Mouse (Mus musculus): ENCODE measurements at regions not wholly inside any gene's neighbourhood (a gene's known extent, or its start where the extent isn't known, plus 50 kb on each side); places are given as distances from the start of the nearest gene placed in this dataset.
A peak's percentile ranks its signal among the peaks of the same experiment; 100 is the strongest.

DNA sequence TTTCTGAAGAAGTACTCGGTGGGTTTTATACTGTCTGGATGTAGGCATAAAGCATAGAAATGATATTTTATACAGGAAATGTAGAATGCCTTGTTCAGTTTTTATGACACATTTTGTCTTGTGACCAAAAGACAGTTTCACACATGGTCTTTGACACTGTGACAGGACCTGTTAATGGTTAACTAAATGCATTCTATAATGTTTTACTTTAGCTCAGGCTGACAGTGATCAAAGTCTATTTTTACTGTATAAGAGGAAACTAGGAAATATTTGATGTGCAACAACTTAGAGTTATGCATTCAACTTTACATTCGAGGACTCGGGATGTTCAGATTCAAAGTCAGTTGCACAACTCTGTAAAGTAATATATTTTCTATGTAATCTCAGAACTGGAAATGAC, 199.5 kb upstream of the Pou3f3 start:
- Histone ChIP-seq H3K36me3 (no peaks in the 10 kb centered on the region), H3K9ac (no peak overlapping the region), H3K27ac (replicated peaks) (no peak overlapping the region), H3K27me3 (peaks cover 13% of the 10 kb centered on the region), H3K4me1 (replicated peaks) (peaks cover 12% of the 10 kb centered on the region), H3K4me2 (no peak overlapping the region), H3K9me3 (no peaks in the 10 kb centered on the region), H3K4me3 (no peak overlapping the region)
- ATAC-seq (ENCODE audit: low read depth): no peak
- 74% methylated on average over 3 of the region's 3 CpGs for WGBS

DNA sequence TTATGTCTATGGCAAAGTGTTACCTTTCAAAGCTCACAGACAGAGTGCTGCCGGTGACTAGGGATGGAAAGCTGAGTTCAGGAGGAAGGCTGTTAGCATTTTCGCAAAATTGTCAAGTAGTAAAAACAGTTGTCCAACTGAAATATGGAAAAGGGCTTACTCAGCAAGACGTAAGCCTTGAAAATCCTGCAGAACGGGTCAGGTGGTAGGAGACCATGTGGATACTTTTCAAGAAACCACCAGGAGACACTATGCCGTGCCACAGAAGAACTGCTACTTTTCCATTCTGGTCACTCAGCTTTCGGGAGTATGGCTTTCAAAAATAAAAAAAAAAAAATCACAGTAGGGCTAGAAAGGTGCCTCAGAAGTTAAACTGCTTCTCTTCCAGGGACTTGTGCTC, 199.1 kb upstream of the Pou3f3 start:
- Histone ChIP-seq H3K4me2 (no peak overlapping the region), H3K27me3 (peaks cover 13% of the 10 kb centered on the region), H3K4me3 (no peak overlapping the region), H3K36me3 (no peaks in the 10 kb centered on the region), H3K9ac (no peak overlapping the region), H3K27ac (replicated peaks) (no peak overlapping the region), H3K9me3 (no peaks in the 10 kb centered on the region), H3K4me1 (replicated peaks) (peaks cover 7% of the 10 kb centered on the region)
- no peak for ATAC-seq (ENCODE audit: low read depth)
- 67% methylated on average over 6 of the region's 6 CpGs for WGBS

DNA sequence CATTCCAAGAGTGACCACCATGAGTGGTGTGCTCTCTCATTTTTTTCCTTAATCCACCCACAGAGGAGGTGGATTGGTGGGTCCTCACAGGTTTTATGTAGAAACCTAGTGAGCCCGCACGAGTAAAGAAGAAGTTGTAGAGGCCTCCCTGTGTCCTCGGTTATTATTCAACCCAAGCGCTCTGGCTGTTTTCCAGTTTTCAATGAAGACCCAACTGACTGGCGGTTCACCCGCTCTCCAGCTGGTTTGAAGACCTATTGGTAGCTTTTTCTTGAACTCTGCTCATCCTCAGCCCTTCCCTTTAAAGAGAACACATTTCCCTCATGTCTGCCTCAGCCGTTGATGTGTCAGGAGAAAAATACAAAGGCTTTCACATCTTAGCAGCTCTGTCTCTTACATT, 196.7 kb upstream of the Pou3f3 start:
- no peak overlapping the region for H3K4me2 ChIP-seq
- H3K27ac ChIP-seq (replicated peaks): no peak overlapping the region
- H3K4me1 ChIP-seq (replicated peaks): no peaks in the 10 kb centered on the region
- no peak overlapping the region for H3K9ac ChIP-seq
- no peaks in the 10 kb centered on the region; the same call in 1 of the 2 replicates for H3K27me3 ChIP-seq
- ATAC-seq (ENCODE audit: low read depth): no peak
- 81% methylated on average over 7 of the region's 7 CpGs for WGBS
- no peaks in the 10 kb centered on the region for H3K36me3 ChIP-seq
- no peaks in the 10 kb centered on the region for H3K9me3 ChIP-seq
- H3K4me3 ChIP-seq: no peak overlapping the region

DNA sequence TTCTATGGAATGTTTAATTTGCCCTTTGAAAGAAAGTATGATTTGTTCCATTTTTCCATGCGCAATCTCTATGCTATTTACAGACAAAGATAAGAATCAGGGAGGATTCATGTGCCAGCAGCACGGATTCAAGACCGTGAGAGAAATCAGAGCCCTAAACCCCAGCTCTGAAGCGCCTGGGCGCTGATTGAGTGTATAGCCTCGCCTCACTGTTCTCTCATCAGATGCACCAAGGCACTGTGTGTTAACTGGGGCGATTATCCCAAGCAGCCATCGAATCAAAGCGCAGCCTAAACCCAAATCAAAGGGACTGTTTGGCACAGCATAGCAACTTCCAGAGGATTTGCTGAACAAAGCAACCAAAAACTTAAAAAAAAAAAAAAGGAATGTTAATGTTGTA, 191.1 kb upstream of the Pou3f3 start:
- H3K4me2 ChIP-seq: no peak overlapping the region
- no peak for ATAC-seq (ENCODE audit: low read depth)
- H3K4me1 ChIP-seq (replicated peaks): peaks cover 6% of the 10 kb centered on the region; the same call in 1 of the 2 replicates
- no peak overlapping the region for H3K27ac ChIP-seq (replicated peaks)
- no peaks in the 10 kb centered on the region for H3K36me3 ChIP-seq
- H3K9me3 ChIP-seq: no peaks in the 10 kb centered on the region
- no peaks in the 10 kb centered on the region for H3K27me3 ChIP-seq
- WGBS: 73% methylated on average over 9 of the region's 9 CpGs
- H3K4me3 ChIP-seq: no peak overlapping the region
- no peak overlapping the region for H3K9ac ChIP-seq

DNA sequence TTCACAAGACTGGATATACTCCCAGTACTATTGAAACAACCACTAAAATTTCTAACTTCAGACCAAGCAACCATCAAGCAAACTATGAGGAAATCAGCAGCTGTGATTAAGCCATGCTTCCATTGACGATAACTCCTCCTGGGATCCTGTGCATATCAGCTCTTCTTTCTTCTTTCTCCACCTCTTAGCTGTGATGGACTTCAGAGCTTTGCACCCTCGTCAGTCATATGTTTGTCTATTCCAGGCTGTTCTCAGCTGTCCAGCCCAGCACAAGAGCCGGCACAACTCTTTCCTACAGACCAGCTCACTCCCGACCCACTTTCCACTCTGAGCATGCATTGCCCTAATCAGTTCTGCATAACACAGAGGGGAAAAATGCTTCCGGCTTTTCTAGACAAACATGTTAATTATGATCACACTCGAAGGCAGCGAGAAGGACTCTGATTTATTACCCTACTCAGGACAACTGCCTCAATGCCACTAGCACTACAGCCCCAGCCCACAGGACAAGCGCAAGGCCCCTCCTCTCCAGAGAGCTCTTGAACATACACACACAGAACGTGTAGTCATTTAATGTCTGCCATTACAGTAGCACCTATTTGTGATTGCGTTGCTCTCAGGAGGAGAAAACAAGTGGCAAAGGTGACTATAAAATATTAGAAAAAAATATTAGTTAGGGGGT, 190.4 kb upstream of the Pou3f3 start:
- 48% methylated on average over 10 of the region's 10 CpGs for WGBS
- Histone ChIP-seq H3K27me3 (no peaks in the 10 kb centered on the region), H3K9ac (no peak overlapping the region), H3K36me3 (no peaks in the 10 kb centered on the region), H3K27ac (replicated peaks) (no peak overlapping the region), H3K4me2 (no peak overlapping the region), H3K4me1 (replicated peaks) (peaks cover 6% of the 10 kb centered on the region; the same call in 1 of the 2 replicates), H3K4me3 (no peak overlapping the region), H3K9me3 (no peaks in the 10 kb centered on the region)
- ATAC-seq (ENCODE audit: low read depth): no peak

DNA sequence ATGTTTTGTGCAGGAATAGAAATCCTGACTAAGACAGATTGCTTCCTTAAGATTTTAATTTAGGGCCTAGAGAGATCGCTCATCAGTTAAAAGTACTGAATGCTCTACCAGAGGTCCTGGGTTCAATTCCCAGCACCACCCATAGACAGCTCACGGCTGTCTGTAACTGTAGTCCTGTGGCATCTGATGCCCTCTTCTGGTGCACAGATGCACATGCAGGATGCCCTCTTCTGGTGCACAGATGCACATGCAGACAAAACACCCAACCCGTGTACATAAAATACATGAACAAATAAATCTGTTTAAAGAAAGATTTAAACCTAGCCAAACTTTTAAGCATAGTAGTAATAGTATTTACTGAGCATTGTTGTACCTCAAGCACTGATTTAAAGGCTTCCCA, 181.2 kb upstream of the Pou3f3 start:
- 97% methylated on average over 3 of the region's 3 CpGs for WGBS
- Histone ChIP-seq H3K4me1 (replicated peaks) (no peaks in the 10 kb centered on the region), H3K9me3 (no peaks in the 10 kb centered on the region), H3K4me3 (no peak overlapping the region), H3K4me2 (no peak overlapping the region), H3K27ac (replicated peaks) (no peak overlapping the region), H3K9ac (no peak overlapping the region), H3K27me3 (no peaks in the 10 kb centered on the region), H3K36me3 (no peaks in the 10 kb centered on the region)
- ATAC-seq (ENCODE audit: low read depth): no peak

DNA sequence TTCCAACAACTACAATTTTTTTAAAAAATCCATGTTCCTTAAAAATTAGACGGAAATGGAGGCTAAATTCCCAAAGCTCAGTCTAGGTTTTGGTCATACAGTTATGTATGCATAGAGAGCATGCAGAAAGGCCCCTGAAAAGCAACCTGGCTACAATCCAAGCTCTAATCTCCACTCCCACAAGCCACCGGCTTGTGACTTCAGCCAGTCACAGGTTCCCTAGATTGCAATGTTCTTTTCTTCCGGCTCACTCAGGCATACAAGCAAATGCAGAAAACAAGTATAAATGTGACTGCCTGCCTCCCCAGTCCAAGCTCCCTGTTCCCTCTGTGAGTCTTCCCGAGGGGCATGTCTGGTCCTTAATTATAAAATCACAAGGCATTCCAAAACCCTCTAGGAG, 171.2 kb upstream of the Pou3f3 start:
- no peak for ATAC-seq (ENCODE audit: low read depth)
- no peaks in the 10 kb centered on the region for H3K9me3 ChIP-seq
- H3K27me3 ChIP-seq: no peaks in the 10 kb centered on the region
- no peak overlapping the region for H3K27ac ChIP-seq (replicated peaks)
- H3K4me3 ChIP-seq: no peak overlapping the region
- no peak overlapping the region for H3K4me2 ChIP-seq
- H3K36me3 ChIP-seq: no peaks in the 10 kb centered on the region
- no peak overlapping the region for H3K9ac ChIP-seq
- WGBS: 39% methylated on average over 4 of the region's 4 CpGs
- H3K4me1 ChIP-seq (replicated peaks): peaks cover 10% of the 10 kb centered on the region; the same call in 1 of the 2 replicates

DNA sequence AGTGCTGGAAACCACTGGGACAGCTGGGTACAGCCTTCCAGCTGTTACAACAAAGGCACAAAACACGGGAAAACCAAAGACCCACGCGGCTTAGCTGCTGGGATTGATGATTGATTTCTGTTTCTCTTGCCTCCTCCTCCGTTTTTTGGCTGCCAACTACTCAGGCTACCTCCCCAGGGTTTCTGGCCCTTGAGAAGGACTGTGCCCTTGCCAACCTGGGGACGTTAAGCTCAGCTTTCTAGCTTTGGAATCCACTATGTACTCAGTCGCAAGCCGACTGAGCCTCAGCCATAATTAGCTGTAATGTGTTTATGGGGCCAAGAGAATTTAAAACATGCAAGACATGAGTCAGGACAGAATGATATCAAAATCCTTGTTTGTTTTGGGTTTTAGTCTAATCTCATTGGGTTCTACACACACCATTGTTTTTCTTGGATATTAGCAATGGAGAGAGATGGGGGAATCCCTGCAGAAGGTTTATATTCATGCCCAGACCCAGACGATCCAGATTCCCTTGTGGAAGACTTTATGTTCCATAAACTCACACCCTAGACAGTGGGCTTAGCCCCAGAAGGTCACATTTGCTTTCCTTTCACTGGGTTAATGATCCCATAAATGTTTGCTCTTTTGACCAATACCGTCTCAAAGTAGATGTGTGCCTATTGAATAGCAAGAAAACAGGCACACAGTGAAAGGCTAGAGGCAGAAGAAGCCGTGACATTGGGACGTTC, 167.7 kb upstream of the Pou3f3 start:
- H3K4me1 ChIP-seq (replicated peaks): peaks cover 10% of the 10 kb centered on the region; the same call in 1 of the 2 replicates
- H3K27me3 ChIP-seq: no peaks in the 10 kb centered on the region
- H3K9me3 ChIP-seq: no peaks in the 10 kb centered on the region
- H3K9ac ChIP-seq: no peak overlapping the region
- WGBS: 60% methylated on average over 11 of the region's 11 CpGs
- no peak overlapping the region for H3K4me3 ChIP-seq
- H3K27ac ChIP-seq (replicated peaks): no peak overlapping the region
- no peaks in the 10 kb centered on the region for H3K36me3 ChIP-seq
- no peak overlapping the region for H3K4me2 ChIP-seq
- ATAC-seq (ENCODE audit: low read depth): no peak

DNA sequence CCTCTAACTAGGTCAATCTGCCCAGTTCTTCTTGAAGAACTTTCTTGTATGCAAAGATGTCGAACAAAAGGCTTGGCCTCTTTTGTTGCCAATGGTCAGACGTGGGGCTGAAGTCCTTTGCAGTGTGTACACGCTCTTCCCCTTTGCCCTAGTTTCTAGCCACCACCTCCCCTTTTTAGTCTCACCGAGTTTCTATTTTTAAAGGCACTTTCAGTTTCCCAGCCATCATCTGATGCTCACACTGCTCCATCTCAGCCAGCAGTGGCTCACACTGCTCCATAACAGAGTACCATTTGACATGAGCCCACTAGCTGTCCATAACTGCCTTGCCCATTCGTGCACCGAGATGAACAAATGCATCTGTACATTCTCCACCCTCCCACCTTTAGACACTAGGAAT, 162.7 kb upstream of the Pou3f3 start:
- ATAC-seq (ENCODE audit: low read depth): no peak
- Histone ChIP-seq H3K36me3 (no peaks in the 10 kb centered on the region), H3K4me2 (no peak overlapping the region), H3K27me3 (peaks cover 4% of the 10 kb centered on the region; the same call in 1 of the 2 replicates), H3K4me1 (replicated peaks) (no peaks in the 10 kb centered on the region), H3K4me3 (no peak overlapping the region), H3K9ac (no peak overlapping the region), H3K9me3 (no peaks in the 10 kb centered on the region), H3K27ac (replicated peaks) (no peak overlapping the region)
- 90% methylated on average over 6 of the region's 6 CpGs for WGBS

DNA sequence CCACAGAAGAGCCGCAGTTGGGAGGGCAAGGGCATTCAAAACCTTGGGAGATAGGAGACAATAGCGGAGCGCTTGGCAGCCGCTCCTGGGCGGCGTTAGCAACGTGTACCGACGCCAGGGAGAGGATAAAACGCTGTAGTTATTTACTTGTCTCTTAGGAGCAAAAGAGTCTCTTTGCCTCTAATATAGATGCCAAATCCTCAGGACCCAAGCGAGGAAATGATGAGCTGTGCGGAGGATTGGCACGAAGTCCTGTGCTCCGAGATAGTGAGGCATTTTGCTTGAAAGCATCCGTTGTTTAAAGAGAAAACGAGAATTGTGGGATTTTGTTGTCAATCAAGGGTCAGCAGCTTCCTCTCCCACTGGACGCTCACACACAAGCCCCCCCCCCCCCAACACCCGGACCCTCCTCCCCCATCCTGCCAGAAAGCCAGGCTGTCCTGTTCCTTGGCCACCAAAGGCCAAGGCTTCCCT, 156.5 kb upstream of the Pou3f3 start:
- peak overlapping the region; percentile 55 for H3K4me2 ChIP-seq
- peak; percentile 52 for ATAC-seq (ENCODE audit: low read depth)
- H3K36me3 ChIP-seq: no peaks in the 10 kb centered on the region
- peak overlapping the region; percentile 22 for H3K4me3 ChIP-seq
- no peaks in the 10 kb centered on the region for H3K9me3 ChIP-seq
- peaks cover 17% of the 10 kb centered on the region for H3K27me3 ChIP-seq
- H3K4me1 ChIP-seq (replicated peaks): peaks cover 41% of the 10 kb centered on the region
- H3K27ac ChIP-seq (replicated peaks): peak overlapping the region; percentile 70
- 24% methylated on average over 17 of the region's 18 CpGs for WGBS
- peak overlapping the region; percentile 50; the same call in 1 of the 2 replicates for H3K9ac ChIP-seq

DNA sequence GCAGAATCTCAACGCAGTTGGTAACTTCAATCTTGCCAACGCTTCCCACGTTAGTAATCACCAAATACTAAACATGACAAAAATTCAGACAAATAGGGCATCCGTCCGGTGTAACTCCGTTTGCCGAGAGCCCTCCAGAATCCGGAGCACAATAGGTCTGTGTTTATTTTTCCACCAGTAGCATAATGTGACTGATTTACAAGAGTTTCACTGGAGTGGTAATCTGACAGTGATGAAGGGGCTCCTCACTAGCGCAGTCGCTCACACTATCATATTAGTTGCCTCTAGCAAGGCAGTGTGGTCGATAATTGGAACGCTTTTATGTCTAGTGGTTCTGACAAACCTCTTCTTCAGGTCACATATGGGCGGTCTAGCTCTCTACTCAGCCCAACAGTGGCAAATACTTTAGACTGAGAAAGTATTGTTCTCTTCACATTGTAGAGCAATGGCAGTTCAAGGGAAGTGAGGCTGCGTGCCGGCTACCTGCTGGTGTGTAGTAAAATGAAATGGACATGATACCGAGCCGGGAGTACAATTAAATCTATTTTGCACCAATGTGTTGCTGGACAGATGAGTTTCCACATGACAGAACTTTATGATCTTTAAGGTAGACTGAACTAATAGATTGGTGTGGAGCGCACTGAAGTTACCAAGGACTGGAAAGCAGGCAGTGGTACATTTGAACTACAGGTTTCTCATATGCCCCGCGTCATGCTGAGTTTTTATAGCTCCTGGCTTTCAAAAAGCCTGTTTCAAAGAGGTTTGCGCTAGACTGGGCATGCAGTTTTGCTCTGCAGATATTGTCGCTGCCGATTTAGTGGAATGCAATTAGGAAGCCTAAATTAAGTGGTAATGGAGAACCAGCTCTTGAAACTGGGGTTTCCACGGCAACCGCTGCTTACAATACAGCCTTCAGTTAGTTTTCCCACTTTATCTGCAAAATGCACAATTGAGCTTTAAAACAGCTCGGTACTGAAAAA, 155.7 kb upstream of the Pou3f3 start:
- peak overlapping the region; percentile 55 for H3K4me2 ChIP-seq
- no peaks in the 10 kb centered on the region for H3K36me3 ChIP-seq
- peak overlapping the region; percentile 22 for H3K4me3 ChIP-seq
- peak overlapping the region; percentile 70 for H3K27ac ChIP-seq (replicated peaks)
- WGBS: 13% methylated on average over 26 of the region's 26 CpGs
- H3K4me1 ChIP-seq (replicated peaks): peaks cover 41% of the 10 kb centered on the region
- no peaks in the 10 kb centered on the region for H3K9me3 ChIP-seq
- peaks cover 17% of the 10 kb centered on the region for H3K27me3 ChIP-seq
- ATAC-seq (ENCODE audit: low read depth): peak; percentile 66
- 0 out of 2 replicates have a peak overlapping the region, but pooled peaks have one; percentile 50 for H3K9ac ChIP-seq

DNA sequence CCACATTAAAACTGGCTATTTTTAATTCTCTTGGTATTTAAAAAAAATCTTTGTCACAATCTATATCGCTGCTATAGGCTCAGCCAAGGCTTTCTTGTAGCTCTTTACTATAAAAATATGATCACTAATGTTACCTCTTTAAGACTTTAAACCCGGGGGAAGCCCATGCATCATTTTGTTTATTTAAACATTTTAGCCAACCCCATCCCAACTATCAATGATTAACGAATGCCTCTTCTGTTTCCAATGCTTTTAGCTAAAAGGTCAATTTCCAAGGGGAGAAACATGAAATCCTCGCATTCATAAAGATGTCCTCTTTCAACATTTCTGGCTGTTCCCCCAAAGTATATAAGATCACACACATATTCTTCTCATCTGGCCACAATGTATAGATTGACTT, 153.6 kb upstream of the Pou3f3 start:
- Histone ChIP-seq H3K9ac (no peak overlapping the region), H3K27me3 (peaks cover 17% of the 10 kb centered on the region), H3K4me3 (no peak overlapping the region), H3K4me1 (replicated peaks) (peaks cover 41% of the 10 kb centered on the region), H3K9me3 (no peaks in the 10 kb centered on the region), H3K36me3 (no peaks in the 10 kb centered on the region), H3K4me2 (no peak overlapping the region), H3K27ac (replicated peaks) (no peak overlapping the region)
- ATAC-seq (ENCODE audit: low read depth): no peak
- WGBS: 82% methylated on average over 4 of the region's 4 CpGs

Data from neural tube, embryonic 13.5 days (tissue).